Mouse (Mus musculus): Measurements from ENCODE around the gene Kif3c. TPM values are rescaled to one million over a fixed set of nuclear protein-coding genes. Genes with fewer than 3 reads are reported as not detected.

The Kif3c gene
- polyA plus RNA-seq, 1 experiment from 2014 or later = 9.5 TPM

DNA sequence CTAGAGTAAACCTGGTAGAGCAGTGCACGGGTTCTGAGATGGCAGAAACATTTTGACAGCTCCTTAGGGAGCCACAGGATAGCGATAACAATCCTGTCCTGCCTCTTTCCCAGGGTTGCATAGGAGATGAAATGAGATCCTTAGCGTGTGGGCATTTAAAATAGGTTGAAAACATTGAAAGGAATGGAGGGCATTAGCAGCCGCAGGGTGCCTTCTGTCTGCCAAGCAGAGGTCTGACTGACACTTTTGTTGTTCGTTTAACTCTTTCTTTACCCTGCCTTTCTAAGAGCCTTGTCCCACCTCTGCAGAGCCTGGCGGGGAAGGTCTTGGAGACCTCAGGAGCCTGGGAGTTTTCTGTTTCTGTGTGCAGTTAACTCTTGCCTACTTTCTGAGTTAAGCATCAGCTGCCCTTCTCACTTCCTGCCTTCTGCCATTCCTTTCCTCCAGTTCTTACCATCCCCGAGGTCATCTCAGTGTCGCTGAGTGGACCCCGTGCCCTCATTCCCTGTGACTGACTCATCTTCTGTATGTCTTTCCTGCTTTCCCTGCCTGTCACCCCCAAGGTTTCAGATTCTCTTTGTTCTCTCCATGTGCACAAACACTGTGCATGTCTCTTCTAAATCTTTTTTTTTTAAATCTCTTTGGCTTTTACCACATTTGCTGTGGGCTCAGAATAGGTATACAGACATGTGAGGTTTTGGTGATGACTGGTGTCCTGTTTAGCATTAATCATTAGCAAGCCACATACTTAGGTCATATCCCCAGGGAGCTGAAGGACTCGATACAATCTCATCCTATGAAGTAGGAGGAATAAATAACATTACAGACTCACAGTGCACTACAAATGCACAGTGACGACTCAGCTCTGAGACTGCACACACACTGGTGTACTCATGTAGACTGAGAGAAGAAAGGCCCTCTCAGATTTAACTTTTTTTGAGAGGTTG is 6.3 kb downstream of the Kif3c start:
- peaks cover 8% of the 10 kb centered on the region; the same call in 1 of the 2 replicates for H3K36me3 ChIP-seq
- H3K4me3 ChIP-seq (replicated peaks) = no peak overlapping the region
- ATAC-seq (ENCODE audit: insufficient read depth, low FRiP score, low read depth) = no peak
- 35% methylated on average over 11 of the region's 11 CpGs for WGBS
- no peak overlapping the region for H3K9ac ChIP-seq
- peaks cover 11% of the 10 kb centered on the region for H3K4me1 ChIP-seq
- no peak overlapping the region for H3K4me2 ChIP-seq
- no peaks in the 10 kb centered on the region for H3K9me3 ChIP-seq
- H3K27me3 ChIP-seq (replicated peaks) = no peaks in the 10 kb centered on the region
- H3K27ac ChIP-seq = no peak overlapping the region

DNA sequence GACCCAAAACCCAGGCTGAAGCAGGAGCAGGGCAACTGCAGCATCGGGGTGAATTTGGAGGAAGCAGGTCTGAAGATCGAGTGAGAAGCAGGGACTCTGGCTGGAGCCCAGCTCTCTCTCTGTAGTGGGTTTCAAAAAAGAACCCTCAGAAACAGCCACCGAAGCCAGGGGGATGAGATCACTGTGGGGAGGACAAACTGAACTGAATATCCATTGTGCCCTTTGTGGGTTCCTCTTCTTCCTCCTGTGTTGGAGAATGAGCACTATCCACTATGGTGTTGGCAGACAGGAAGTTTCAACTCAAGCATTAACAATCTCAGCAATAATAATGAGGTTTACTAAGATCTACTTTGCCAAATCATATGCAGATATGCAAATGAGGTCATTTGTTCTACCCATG is 7.1 kb downstream of the Kif3c start:
- Histone ChIP-seq H3K9me3 (no peaks in the 10 kb centered on the region), H3K4me3 (replicated peaks) (no peak overlapping the region), H3K27me3 (replicated peaks) (no peaks in the 10 kb centered on the region), H3K27ac (no peak overlapping the region), H3K4me2 (no peak overlapping the region), H3K9ac (no peak overlapping the region), H3K36me3 (peaks cover 8% of the 10 kb centered on the region; the same call in 1 of the 2 replicates), H3K4me1 (peaks cover 10% of the 10 kb centered on the region)
- no peak for ATAC-seq (ENCODE audit: insufficient read depth, low FRiP score, low read depth)
- WGBS = 64% methylated on average over 3 of the region's 3 CpGs

DNA sequence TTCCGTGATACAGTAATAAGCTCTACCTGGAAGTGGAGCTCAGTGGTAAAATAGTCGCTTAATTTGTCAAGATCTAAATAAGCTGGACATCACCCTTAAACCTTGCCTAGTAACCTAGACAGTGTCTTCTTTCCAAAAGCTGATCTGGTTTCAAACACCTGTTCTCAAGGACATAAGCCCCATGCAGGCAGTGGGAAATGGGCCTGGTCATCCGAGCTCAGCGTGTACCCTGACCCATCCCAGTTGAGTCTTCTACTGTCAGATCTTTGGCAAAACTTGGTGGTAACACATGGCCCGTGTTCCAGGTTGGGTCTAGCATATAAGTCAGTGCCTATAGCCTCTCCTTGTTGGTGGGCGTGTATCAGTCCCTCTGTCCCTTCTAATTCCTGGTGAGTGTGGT is 8.6 kb downstream of the Kif3c start:
- ATAC-seq (ENCODE audit: insufficient read depth, low FRiP score, low read depth) = no peak
- Histone ChIP-seq H3K27ac (no peak overlapping the region), H3K4me2 (no peak overlapping the region), H3K36me3 (peaks cover 4% of the 10 kb centered on the region; the same call in 1 of the 2 replicates), H3K9ac (no peak overlapping the region), H3K4me3 (replicated peaks) (no peak overlapping the region), H3K4me1 (peaks cover 8% of the 10 kb centered on the region), H3K9me3 (no peaks in the 10 kb centered on the region), H3K27me3 (replicated peaks) (no peaks in the 10 kb centered on the region)
- WGBS = 88% methylated on average over 6 of the region's 6 CpGs

DNA sequence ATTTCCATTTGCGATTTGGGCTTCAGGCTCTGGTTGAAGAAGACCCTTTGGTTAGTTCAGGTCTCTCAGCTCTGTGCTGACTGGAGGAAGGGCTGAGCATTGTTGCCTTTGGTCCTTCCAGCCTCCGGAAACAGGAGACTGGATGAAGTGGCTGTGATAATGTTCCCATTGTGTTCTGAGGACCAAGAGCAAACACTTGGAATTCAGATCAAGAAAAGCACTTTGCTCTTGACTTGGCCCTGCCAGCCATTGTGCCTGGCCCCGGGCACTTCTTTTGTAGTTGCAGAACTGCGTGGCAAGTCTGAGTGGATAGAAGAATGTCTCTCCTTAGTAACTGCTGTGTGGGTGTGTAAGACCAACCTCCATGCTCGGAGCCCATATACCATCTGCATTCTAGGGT is 9.6 kb downstream of the Kif3c start:
- no peaks in the 10 kb centered on the region for H3K27me3 ChIP-seq (replicated peaks)
- H3K36me3 ChIP-seq = peaks cover 4% of the 10 kb centered on the region; the same call in 1 of the 2 replicates
- H3K4me2 ChIP-seq = no peak overlapping the region
- 68% methylated on average over 5 of the region's 5 CpGs for WGBS
- H3K9ac ChIP-seq = no peak overlapping the region
- no peak overlapping the region for H3K4me3 ChIP-seq (replicated peaks)
- peaks cover 4% of the 10 kb centered on the region; the same call in 1 of the 2 replicates for H3K4me1 ChIP-seq
- no peak for ATAC-seq (ENCODE audit: insufficient read depth, low FRiP score, low read depth)
- no peak overlapping the region for H3K27ac ChIP-seq
- H3K9me3 ChIP-seq = no peaks in the 10 kb centered on the region

DNA sequence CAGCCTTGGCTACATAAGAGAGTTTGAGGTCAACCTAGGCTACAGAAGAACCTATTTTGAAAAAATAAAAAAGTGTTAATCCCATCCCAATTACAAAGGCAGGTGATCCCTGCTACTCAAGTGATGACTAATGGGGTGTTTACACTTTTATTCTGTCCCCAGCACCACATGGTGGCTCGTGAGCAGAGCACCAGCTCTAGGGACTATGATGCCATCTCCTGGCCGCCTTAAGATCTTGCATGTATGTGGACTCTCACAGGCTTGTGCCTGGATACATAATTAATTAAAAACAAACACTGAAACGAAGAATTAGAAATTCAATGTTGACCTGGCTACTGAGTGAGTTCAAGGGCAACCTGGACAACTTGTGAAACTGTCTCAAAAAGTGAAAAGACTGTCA is 12.3 kb downstream of the Kif3c start:
- Histone ChIP-seq H3K4me1 (no peaks in the 10 kb centered on the region), H3K36me3 (no peaks in the 10 kb centered on the region), H3K27me3 (replicated peaks) (no peaks in the 10 kb centered on the region), H3K9ac (no peak overlapping the region), H3K4me2 (no peak overlapping the region), H3K27ac (no peak overlapping the region), H3K4me3 (replicated peaks) (no peak overlapping the region), H3K9me3 (no peaks in the 10 kb centered on the region)
- WGBS = 22% methylated on average over 3 of the region's 3 CpGs
- ATAC-seq (ENCODE audit: insufficient read depth, low FRiP score, low read depth) = no peak

DNA sequence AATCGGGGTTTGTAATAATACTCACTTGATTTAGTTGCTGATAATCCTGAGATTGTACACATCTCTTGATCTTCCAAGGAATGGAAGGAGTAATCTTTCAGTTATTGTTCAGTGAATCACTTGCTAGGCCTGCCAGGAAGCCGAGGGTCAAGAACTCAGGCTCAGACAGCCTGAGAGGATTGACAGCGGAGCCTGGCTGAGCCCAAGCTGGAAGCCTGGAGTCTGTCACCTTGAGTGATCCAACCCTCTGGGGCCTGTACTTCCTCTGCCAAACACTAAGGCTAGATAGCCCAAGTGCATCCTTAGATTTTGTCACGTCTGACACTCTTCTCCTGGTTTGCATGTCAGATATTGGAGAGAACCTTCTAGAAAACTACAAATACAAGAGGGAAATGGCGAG is 12.8 kb downstream of the Kif3c start:
- peaks cover 2% of the 10 kb centered on the region; the same call in 1 of the 2 replicates for H3K36me3 ChIP-seq
- no peak overlapping the region for H3K4me3 ChIP-seq (replicated peaks)
- no peaks in the 10 kb centered on the region for H3K27me3 ChIP-seq (replicated peaks)
- no peak for ATAC-seq (ENCODE audit: insufficient read depth, low FRiP score, low read depth)
- H3K4me2 ChIP-seq = no peak overlapping the region
- H3K9ac ChIP-seq = no peak overlapping the region
- H3K27ac ChIP-seq = no peak overlapping the region
- no peaks in the 10 kb centered on the region for H3K4me1 ChIP-seq
- no peaks in the 10 kb centered on the region for H3K9me3 ChIP-seq
- 74% methylated on average over 5 of the region's 5 CpGs for WGBS

DNA sequence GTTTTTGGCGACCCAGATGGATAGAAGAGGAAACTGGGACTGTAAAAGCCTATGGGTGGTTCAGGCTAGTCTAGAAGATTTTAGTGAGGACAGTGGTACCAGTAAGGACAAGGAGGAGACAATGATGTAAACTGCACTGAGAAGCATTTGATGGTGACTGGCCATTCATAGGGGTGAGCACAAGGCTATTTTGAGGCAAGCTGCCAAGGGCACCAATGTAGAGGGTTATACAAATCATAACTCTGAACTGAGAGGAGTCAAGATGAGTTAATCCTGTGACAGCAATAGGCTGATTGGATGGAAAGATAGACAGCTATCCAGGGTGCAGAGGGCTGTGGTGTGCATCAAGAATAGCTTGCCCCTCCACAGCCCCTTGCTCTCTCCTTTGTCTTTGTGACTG is 19.9 kb downstream of the Kif3c start:
- ATAC-seq (ENCODE audit: insufficient read depth, low FRiP score, low read depth) = no peak
- no peak overlapping the region for H3K27ac ChIP-seq
- no peak overlapping the region for H3K4me2 ChIP-seq
- H3K9ac ChIP-seq = no peak overlapping the region
- H3K36me3 ChIP-seq = peaks cover 13% of the 10 kb centered on the region; the same call in 1 of the 2 replicates
- 62% methylated on average over 1 of the region's 1 CpGs for WGBS
- H3K27me3 ChIP-seq (replicated peaks) = no peaks in the 10 kb centered on the region
- H3K9me3 ChIP-seq = no peaks in the 10 kb centered on the region
- H3K4me3 ChIP-seq (replicated peaks) = no peak overlapping the region
- H3K4me1 ChIP-seq = no peaks in the 10 kb centered on the region

DNA sequence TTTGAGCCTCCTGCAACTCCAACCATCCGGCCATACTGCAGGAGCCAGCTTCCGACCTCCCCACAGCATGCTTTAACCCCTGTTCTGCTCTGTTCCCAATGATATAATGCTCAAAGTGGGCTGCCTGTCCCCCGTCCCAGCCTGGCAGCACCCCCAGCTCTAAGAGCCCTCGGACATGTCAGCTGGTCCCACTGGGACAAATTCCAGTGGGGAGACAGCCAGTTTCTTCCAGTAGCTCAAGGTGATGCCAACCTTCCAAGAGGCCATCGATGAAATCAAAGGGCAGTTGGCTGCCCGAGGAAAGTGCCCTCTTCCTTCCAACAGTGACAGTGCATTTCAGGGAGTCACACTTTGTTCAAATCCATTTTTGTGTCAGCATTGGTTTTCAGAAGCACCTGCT is 20.3 kb downstream of the Kif3c start:
- ATAC-seq (ENCODE audit: insufficient read depth, low FRiP score, low read depth) = no peak
- H3K4me3 ChIP-seq (replicated peaks) = no peak overlapping the region
- 80% methylated on average over 6 of the region's 6 CpGs for WGBS
- H3K9me3 ChIP-seq = no peaks in the 10 kb centered on the region
- no peak overlapping the region for H3K9ac ChIP-seq
- no peak overlapping the region for H3K4me2 ChIP-seq
- H3K4me1 ChIP-seq = no peaks in the 10 kb centered on the region
- H3K36me3 ChIP-seq = peaks cover 13% of the 10 kb centered on the region; the same call in 1 of the 2 replicates
- no peak overlapping the region for H3K27ac ChIP-seq
- no peaks in the 10 kb centered on the region for H3K27me3 ChIP-seq (replicated peaks)

DNA sequence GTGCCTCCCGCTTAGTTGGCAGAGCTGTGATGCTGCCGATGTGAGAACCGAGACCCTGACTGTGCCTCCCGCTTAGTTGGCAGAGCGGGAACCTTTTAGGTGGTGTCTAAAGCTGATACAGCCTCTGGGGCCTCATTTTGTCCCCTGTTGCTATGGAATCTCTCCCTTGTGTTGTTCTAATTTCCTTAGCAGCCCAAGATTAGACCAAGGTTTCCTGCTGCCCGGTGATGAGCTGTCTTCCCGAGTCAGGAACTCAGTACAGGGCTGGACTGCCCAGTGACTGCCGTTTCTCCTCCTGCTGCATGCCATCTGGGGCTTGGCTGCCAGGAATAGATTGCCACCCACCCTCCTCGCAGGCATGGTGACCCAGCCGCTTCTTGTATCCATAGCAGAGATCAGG is 21.0 kb downstream of the Kif3c start:
- WGBS = 71% methylated on average over 10 of the region's 10 CpGs
- Histone ChIP-seq H3K4me3 (replicated peaks) (no peak overlapping the region), H3K27me3 (replicated peaks) (no peaks in the 10 kb centered on the region), H3K4me2 (no peak overlapping the region), H3K4me1 (no peaks in the 10 kb centered on the region), H3K9me3 (no peaks in the 10 kb centered on the region), H3K36me3 (peaks cover 15% of the 10 kb centered on the region; the same call in 1 of the 2 replicates), H3K27ac (no peak overlapping the region), H3K9ac (no peak overlapping the region)
- no peak for ATAC-seq (ENCODE audit: insufficient read depth, low FRiP score, low read depth)

DNA sequence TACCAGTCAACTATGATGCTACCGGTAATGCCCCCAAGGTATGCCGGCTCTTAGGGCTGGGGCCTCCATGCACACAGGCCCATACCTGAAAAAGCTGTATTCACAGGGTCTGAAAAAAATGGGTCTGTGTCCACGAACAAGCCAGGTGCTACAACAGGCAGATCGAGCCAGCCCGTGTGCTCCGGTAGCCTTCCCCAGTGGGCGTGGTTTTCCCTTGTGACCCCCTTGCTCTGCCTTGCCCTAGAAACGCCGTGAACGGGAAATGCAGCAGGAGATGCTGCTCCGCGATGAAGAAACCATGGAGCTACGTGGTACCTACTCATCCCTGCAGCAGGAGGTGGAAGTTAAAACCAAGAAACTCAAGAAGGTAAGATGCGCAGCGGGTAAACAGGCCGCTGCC is 23.0 kb downstream of the Kif3c start:
- H3K27me3 ChIP-seq (replicated peaks) = no peaks in the 10 kb centered on the region
- H3K4me3 ChIP-seq (replicated peaks) = no peak overlapping the region
- H3K9ac ChIP-seq = no peak overlapping the region
- H3K4me2 ChIP-seq = no peak overlapping the region
- ATAC-seq (ENCODE audit: insufficient read depth, low FRiP score, low read depth) = no peak
- 91% methylated on average over 16 of the region's 16 CpGs for WGBS
- H3K36me3 ChIP-seq = 0 out of 2 replicates have a peak, but pooled peaks cover 13% of the 10 kb centered on the region
- no peaks in the 10 kb centered on the region for H3K9me3 ChIP-seq
- no peaks in the 10 kb centered on the region for H3K4me1 ChIP-seq
- H3K27ac ChIP-seq = no peak overlapping the region

DNA sequence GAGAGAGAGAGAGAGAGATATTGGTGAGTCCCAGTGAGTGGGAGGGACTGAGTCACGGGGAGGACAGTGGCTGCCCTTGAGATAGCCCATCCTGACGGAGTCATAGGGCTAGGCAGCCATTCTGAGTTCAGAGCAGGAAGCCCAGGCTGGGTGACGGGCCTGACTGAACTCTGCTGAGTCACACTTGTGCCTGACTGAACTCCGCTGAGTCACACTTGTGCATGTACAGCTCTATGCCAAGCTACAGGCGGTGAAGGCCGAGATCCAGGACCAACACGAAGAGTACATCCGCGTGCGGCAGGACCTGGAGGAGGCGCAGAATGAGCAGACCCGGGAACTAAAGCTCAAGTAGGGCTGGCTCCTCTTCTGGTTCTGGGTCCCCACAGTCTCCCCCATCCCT is 24.5 kb downstream of the Kif3c start:
- WGBS = 87% methylated on average over 12 of the region's 12 CpGs
- H3K4me2 ChIP-seq = no peak overlapping the region
- H3K4me1 ChIP-seq = no peaks in the 10 kb centered on the region
- H3K9me3 ChIP-seq = no peaks in the 10 kb centered on the region
- no peak overlapping the region for H3K27ac ChIP-seq
- H3K9ac ChIP-seq = no peak overlapping the region
- no peak overlapping the region for H3K4me3 ChIP-seq (replicated peaks)
- 0 out of 2 replicates have a peak, but pooled peaks cover 13% of the 10 kb centered on the region for H3K36me3 ChIP-seq
- H3K27me3 ChIP-seq (replicated peaks) = no peaks in the 10 kb centered on the region
- no peak for ATAC-seq (ENCODE audit: insufficient read depth, low FRiP score, low read depth)

DNA sequence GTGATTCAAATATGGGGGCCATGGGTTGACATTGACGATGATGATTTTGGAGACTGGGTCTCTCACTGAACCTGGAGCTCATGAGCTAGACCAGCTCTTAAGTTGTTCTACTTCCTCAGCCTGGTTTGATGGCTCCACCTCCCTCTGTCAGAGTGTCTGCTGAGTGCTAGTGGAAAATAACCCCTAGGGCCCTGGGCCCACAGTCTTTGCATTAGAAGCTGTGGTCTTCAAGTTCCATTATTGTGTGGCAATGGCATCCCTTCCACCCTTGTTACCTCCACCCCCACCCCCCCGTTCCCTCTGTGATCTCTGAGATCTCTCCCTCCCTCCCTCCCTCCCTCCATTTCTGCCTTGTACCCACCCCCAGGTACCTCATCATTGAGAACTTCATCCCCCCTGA is 25.1 kb downstream of the Kif3c start:
- ATAC-seq (ENCODE audit: insufficient read depth, low FRiP score, low read depth) = no peak
- H3K9ac ChIP-seq = no peak overlapping the region
- no peaks in the 10 kb centered on the region for H3K27me3 ChIP-seq (replicated peaks)
- no peak overlapping the region for H3K4me2 ChIP-seq
- H3K4me1 ChIP-seq = no peaks in the 10 kb centered on the region
- no peak overlapping the region for H3K4me3 ChIP-seq (replicated peaks)
- 91% methylated on average over 2 of the region's 2 CpGs for WGBS
- no peak overlapping the region for H3K27ac ChIP-seq
- 0 out of 2 replicates have a peak, but pooled peaks cover 13% of the 10 kb centered on the region for H3K36me3 ChIP-seq
- no peaks in the 10 kb centered on the region for H3K9me3 ChIP-seq
